Mouse (Mus musculus): ENCODE results near the gene Gm49337. TPM values are rescaled to one million over a fixed set of nuclear protein-coding genes. Genes with fewer than 3 reads are reported as not detected.

Gm49337 gene
- total and polyA plus RNA-seq, 3 experiments, result not detected

GRCm38 (mm10) chr4:116192286-116192835, 19.2 kb downstream of the Gm49337 start:
- no peak for TF ChIP-seq E2F4 (IDR thresholded peaks at IDR 0.05; ENCODE audit: borderline replicate concordance, low read depth, low read length)
- no peak for TF ChIP-seq CHD2 (IDR thresholded peaks at IDR 0.05; ENCODE audit: low read length)
- no peak for TF ChIP-seq ELF1 (IDR thresholded peaks at IDR 0.05; ENCODE audit: low read depth, low read length)
- no peak for TF ChIP-seq UBTF (IDR thresholded peaks at IDR 0.05; ENCODE audit: borderline replicate concordance, insufficient read depth, low read depth, low read length)
- no peak for TF ChIP-seq SMC3 (IDR thresholded peaks at IDR 0.05; ENCODE audit: low read depth, low read length)
- TF ChIP-seq RAD21 (IDR thresholded peaks at IDR 0.05; ENCODE audit: low read depth, low read length), result no peak
- peak in 1 of 2 experiments; percentile 25; a peak in 1 of 4 replicates for TF ChIP-seq EP300 (IDR thresholded peaks at IDR 0.05; ENCODE audit: low read depth in 1 of 2, low read length in 2 of 2)
- no peak for TF ChIP-seq SIN3A (IDR thresholded peaks at IDR 0.05; ENCODE audit: low read length)
- peak; percentile 78 for TF ChIP-seq ZNF384 (IDR thresholded peaks at IDR 0.05; ENCODE audit: low read depth, low read length)
- Histone ChIP-seq H3K27ac (ENCODE audit: control insufficient read depth, low read depth, low read length) (no peak overlapping the region), H3K27me3 (ENCODE audit: control insufficient read depth in 1 of 2, insufficient read depth in 2 of 2, low read length in 2 of 2) (no peaks in the 10 kb centered on the region), H3K9ac (ENCODE audit: control insufficient read depth, low read depth, low read length, poor library complexity, severe bottlenecking) (no peak overlapping the region), H3K9me3 (replicated peaks; ENCODE audit: insufficient read depth, low read length) (no peaks in the 10 kb centered on the region), H3K4me3 (ENCODE audit: control insufficient read depth in 1 of 2, insufficient read depth in 1 of 2, low read depth in 2 of 2, low read length in 2 of 2) (no peak overlapping the region), H3K79me2 (ENCODE audit: control insufficient read depth, insufficient read depth, low read length, poor library complexity) (no peaks in the 10 kb centered on the region), H3K36me3 (ENCODE audit: control insufficient read depth in 1 of 2, insufficient read depth in 2 of 2, low read length in 2 of 2) (peaks cover 0 to 16% of the 10 kb centered on the region in 2 experiments; a peak in 2 of 4 replicates), H3K4me1 (ENCODE audit: control insufficient read depth in 1 of 2, insufficient read depth in 2 of 2, low read length in 2 of 2) (peaks cover 6 to 19% of the 10 kb centered on the region in 2 experiments; a peak in 3 of 4 replicates)
- DNase-seq (ENCODE audit: low read depth, low spot score), result peak; percentile 58

- Histone ChIP-seq H3K9ac (ENCODE audit: control insufficient read depth, low read depth, low read length, poor library complexity, severe bottlenecking) (peak overlapping the region; percentile 18; the same call in 1 of the 2 replicates), H3K79me2 (ENCODE audit: control insufficient read depth, insufficient read depth, low read length, poor library complexity) (no peaks in the 10 kb centered on the region), H3K9me3 (replicated peaks; ENCODE audit: insufficient read depth, low read length) (no peaks in the 10 kb centered on the region), H3K36me3 (ENCODE audit: control insufficient read depth in 1 of 2, insufficient read depth in 2 of 2, low read length in 2 of 2) (peaks cover 0 to 16% of the 10 kb centered on the region in 2 experiments; a peak in 2 of 4 replicates), H3K4me3 (ENCODE audit: control insufficient read depth in 1 of 2, insufficient read depth in 1 of 2, low read depth in 2 of 2, low read length in 2 of 2) (no peak overlapping the region), H3K27me3 (ENCODE audit: control insufficient read depth in 1 of 2, insufficient read depth in 2 of 2, low read length in 2 of 2) (no peaks in the 10 kb centered on the region), H3K27ac (ENCODE audit: control insufficient read depth, low read depth, low read length) (peak overlapping the region; percentile 60), H3K4me1 (ENCODE audit: control insufficient read depth in 1 of 2, insufficient read depth in 2 of 2, low read length in 2 of 2) (peaks cover 6 to 19% of the 10 kb centered on the region in 2 experiments; a peak in 3 of 4 replicates)
- peak; percentile 80 for DNase-seq (ENCODE audit: low read depth, low spot score)
- TF ChIP-seq MAX (IDR thresholded peaks at IDR 0.05; ENCODE audit: low read length), result peak; percentile 54; the same call in 1 of the 2 replicates
- TF ChIP-seq USF2 (IDR thresholded peaks at IDR 0.05; ENCODE audit: borderline replicate concordance in 1 of 2, insufficient read depth in 1 of 2, low read depth in 1 of 2, low read length in 2 of 2), result 0 out of 4 replicates have a peak, but pooled peaks of 1 of the 2 experiments have one; percentile 30
- TF ChIP-seq GABPA (IDR thresholded peaks at IDR 0.05; ENCODE audit: low read depth, low read length), result no peak
- peak; percentile 86 for TF ChIP-seq RCOR1 (IDR thresholded peaks at IDR 0.05; ENCODE audit: low read depth, low read length)
- peak; percentile 74; the same call in 1 of the 2 replicates for TF ChIP-seq BHLHE40 (IDR thresholded peaks at IDR 0.05; ENCODE audit: borderline replicate concordance, low read depth, low read length)
- TF ChIP-seq SIN3A (IDR thresholded peaks at IDR 0.05; ENCODE audit: low read length), result peak; percentile 89
- peak; percentile 93 to 94 for TF ChIP-seq EP300 (IDR thresholded peaks at IDR 0.05; ENCODE audit: low read depth in 1 of 2, low read length in 2 of 2)
- TF ChIP-seq MEF2A (IDR thresholded peaks at IDR 0.05; ENCODE audit: extremely low read depth, insufficient replicate concordance, low read depth, low read length, poor library complexity, severe bottlenecking), result no peak
- TF ChIP-seq USF1 (IDR thresholded peaks at IDR 0.05; ENCODE audit: low read depth, low read length), result peak; percentile 87
- TF ChIP-seq TAL1 (IDR thresholded peaks at IDR 0.05; ENCODE audit: low read length), result peak; percentile 89
- TF ChIP-seq CTCF (IDR thresholded peaks at IDR 0.05 in 2 of 3, conservative IDR thresholded peaks at IDR 0.05 in 1 of 3; ENCODE audit: control insufficient read depth in 1 of 3, insufficient read depth in 1 of 3, low read depth in 2 of 3, low read length in 3 of 3, poor library complexity in 1 of 3, severe bottlenecking in 1 of 3), result no peak
- no peak for TF ChIP-seq ZC3H11A (IDR thresholded peaks at IDR 0.05; ENCODE audit: low read depth, low read length)
- peak; percentile 95 for TF ChIP-seq TCF12 (IDR thresholded peaks at IDR 0.05; ENCODE audit: low read depth, low read length)
- peak; percentile 98 for TF ChIP-seq GATA1 (IDR thresholded peaks at IDR 0.05; ENCODE audit: low read depth, low read length)
- TF ChIP-seq MXI1 (IDR thresholded peaks at IDR 0.05; ENCODE audit: low read depth, low read length), result peak; percentile 58
- TF ChIP-seq MYB (IDR thresholded peaks at IDR 0.05; ENCODE audit: low read depth, low read length), result 0 out of 2 replicates have a peak, but pooled peaks have one; percentile 36
- TF ChIP-seq ZKSCAN1 (IDR thresholded peaks at IDR 0.05; ENCODE audit: low read depth, low read length), result no peak
- TF ChIP-seq ETS1 (IDR thresholded peaks at IDR 0.05; ENCODE audit: low read depth, low read length), result peak; percentile 87
- no peak for TF ChIP-seq SMC3 (IDR thresholded peaks at IDR 0.05; ENCODE audit: low read depth, low read length)
- TF ChIP-seq TBP (IDR thresholded peaks at IDR 0.05; ENCODE audit: low read depth, low read length), result peak; percentile 89
Observed at GRCm38 (mm10) chr4:116193583-116194383, 20.6 kb downstream of the Gm49337 start.
